10 mouse cellular contexts compared by ENCODE assay signal in the genomic region with DNA sequence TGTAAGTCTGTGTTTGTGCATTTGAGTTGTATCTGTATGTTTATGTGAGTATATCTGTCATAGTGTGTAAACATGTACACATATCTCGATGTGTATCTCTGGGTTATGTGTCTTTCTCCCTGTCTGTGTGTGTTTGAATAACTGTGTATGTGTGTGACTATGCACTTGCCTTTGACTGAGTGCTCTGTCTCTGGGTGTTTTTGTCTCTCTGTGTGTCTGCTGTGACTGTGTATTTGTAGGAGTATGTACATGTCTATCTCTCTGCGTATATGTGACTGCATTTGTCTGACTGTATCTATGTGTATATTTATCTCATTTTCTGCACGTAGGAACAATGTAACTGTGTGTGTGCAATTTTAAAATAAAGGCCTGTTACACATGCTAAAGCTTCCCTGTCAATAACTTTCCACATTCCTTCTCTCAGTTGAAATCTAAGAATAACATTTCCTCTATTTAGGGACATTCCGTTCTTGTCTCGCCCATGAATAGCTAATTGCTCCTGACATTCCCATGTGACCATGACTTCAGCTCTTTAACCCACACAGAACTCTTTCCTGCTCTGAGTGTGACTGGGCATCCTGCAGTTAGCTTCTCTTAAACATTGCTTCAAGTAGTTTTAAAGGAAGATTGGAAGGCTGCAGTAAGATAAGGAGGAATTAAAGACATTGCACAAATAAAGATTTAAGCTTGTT.
DNase-seq lines count a peak whose midpoint lies in the region; ATAC-seq and TF ChIP-seq lines count a peak whose summit lies in the region.
"Had no signal": no experiment of that assay in that cellular context is flagged by ENCODE, and none has a peak within 500 bp of the region (broad histone marks: within the 10 kb centered on the region; RNA-seq: fewer than 3 reads in every experiment).

No protein-coding gene starts in this region.

- H3K27me3 ChIP-seq in stomach, postnatal 0 days (ENCODE audit: control insufficient read depth, insufficient read depth, low read length) = no peaks in the 10 kb centered on the region
- no peaks in the 10 kb centered on the region for H3K27me3 ChIP-seq in forebrain, embryonic 15.5 days
- H3K27me3 ChIP-seq: embryonic facial prominence, embryonic 13.5 days; megakaryocyte, embryonic 14.5 days had no signal

- no peak overlapping the region for H3K4me3 ChIP-seq in stomach, postnatal 0 days (ENCODE audit: low read depth, low read length)
- no peak overlapping the region for H3K4me3 ChIP-seq in forebrain, embryonic 15.5 days
- H3K4me3 ChIP-seq: embryonic facial prominence, embryonic 13.5 days; megakaryocyte, embryonic 14.5 days had no signal

- no peak overlapping the region for H3K4me2 ChIP-seq in stomach, postnatal 0 days (replicated peaks; ENCODE audit: low read depth)
- no peak overlapping the region for H3K4me2 ChIP-seq in forebrain, embryonic 15.5 days (replicated peaks)
- H3K4me2 ChIP-seq: embryonic facial prominence, embryonic 13.5 days had no signal

- no peak overlapping the region for H3K9ac ChIP-seq in stomach, postnatal 0 days (ENCODE audit: low read length)
- no peak overlapping the region for H3K9ac ChIP-seq in forebrain, embryonic 15.5 days (replicated peaks)
- H3K9ac ChIP-seq: embryonic facial prominence, embryonic 13.5 days had no signal

- peak; percentile 8 to 27 for DNase-seq in frontal cortex, adult 2 months (ENCODE audit: extremely low spot score in 1 of 2, low spot score in 1 of 2)
- no peak for DNase-seq in frontal cortex, postnatal 14 days (ENCODE audit: low spot score in 2 of 2)
- DNase-seq in right cerebral cortex, adult 18-20 months = peak; percentile 8
- DNase-seq in right cerebral cortex, postnatal 10 days (ENCODE audit: low spot score in 2 of 2) = no peak
- peak; percentile 37 for DNase-seq in heart, postnatal 4 days
- no peak for DNase-seq in stomach, postnatal 0 days (ENCODE audit: low spot score)
- DNase-seq in cerebellum, adult 8-10 months = no peak

- H3K36me3 ChIP-seq in stomach, postnatal 0 days (ENCODE audit: control insufficient read depth, insufficient read depth, low read length) = no peaks in the 10 kb centered on the region
- H3K36me3 ChIP-seq in forebrain, embryonic 15.5 days = no peaks in the 10 kb centered on the region
- H3K36me3 ChIP-seq: embryonic facial prominence, embryonic 13.5 days had no signal

- no peak for TF ChIP-seq CTCF in stomach, postnatal 0 days (IDR thresholded peaks at IDR 0.05; ENCODE audit: low read depth)

- H3K27ac ChIP-seq in stomach, postnatal 0 days (replicated peaks) = 0 out of 2 replicates have a peak overlapping the region, but pooled peaks have one; percentile 36
- no peak overlapping the region for H3K27ac ChIP-seq in forebrain, embryonic 15.5 days (replicated peaks)
- H3K27ac ChIP-seq: embryonic facial prominence, embryonic 13.5 days had no signal

- H3K4me1 ChIP-seq in stomach, postnatal 0 days (replicated peaks; ENCODE audit: control insufficient read depth, insufficient read depth) = no peaks in the 10 kb centered on the region
- H3K4me1 ChIP-seq in forebrain, embryonic 15.5 days = no peaks in the 10 kb centered on the region; the same call in 1 of the 2 replicates
- H3K4me1 ChIP-seq: embryonic facial prominence, embryonic 13.5 days had no signal

- TF ChIP-seq EP300 in stomach, postnatal 0 days (optimal IDR thresholded peaks at IDR 0.05) = peak; percentile 90

- no peaks in the 10 kb centered on the region for H3K9me3 ChIP-seq in stomach, postnatal 0 days (ENCODE audit: control insufficient read depth, low read length)
- no peaks in the 10 kb centered on the region for H3K9me3 ChIP-seq in forebrain, embryonic 15.5 days
- H3K9me3 ChIP-seq: embryonic facial prominence, embryonic 13.5 days; megakaryocyte, embryonic 14.5 days had no signal

- 28% methylated on average over 5 of the region's 5 CpGs for WGBS in stomach, postnatal 0 days
- 55% methylated on average over 5 of the region's 5 CpGs for WGBS in forebrain, embryonic 15.5 days

- ATAC-seq in stomach, postnatal 0 days (ENCODE audit: low FRiP score, low TSS enrichment) = peak; percentile 86
- ATAC-seq in forebrain, embryonic 15.5 days (replicated peaks) = no peak

Comparison
In these comparisons a context has a peak if more than half of its experiments do, and no peak if none do; other contexts are left out.
1. DNase-seq: peak in frontal cortex, adult 2 months (2 of 2), right cerebral cortex, adult 18-20 months (single experiment) and heart, postnatal 4 days (single experiment); none in frontal cortex, postnatal 14 days (0 of 2), right cerebral cortex, postnatal 10 days (0 of 2), stomach, postnatal 0 days (single experiment) and cerebellum, adult 8-10 months (single experiment).